Mouse (Mus musculus) adrenal gland, postnatal 25 days (tissue): ENCODE measurements around the gene Tiam1. TPM values are rescaled to one million over a fixed set of nuclear protein-coding genes. Genes with fewer than 3 reads are reported as not detected.

Experiments
- DNase-seq: peaks from one replicate; pipeline ENCODE4 v3.0.0; 2021; ENCODE audit warnings: mixed read lengths
- total RNA-seq: library from RNA; stranded (reverse); gene quantifications from 2 replicates; pipeline ENCODE4 v1.2.3, GENCODE M21; 2021

Gene Tiam1
- total RNA-seq, 1 experiment from 2014 or later = 80.4 TPM

- DNase-seq = no peak
These were observed 267.5 kb downstream of the Tiam1 start for GRCm38 (mm10) chr16:89876079-89876478.

GRCm38 (mm10) chr16:89874012-89874704, 269.4 kb downstream of the Tiam1 start:
- no peak for DNase-seq

- DNase-seq = no peak
These were observed 271.3 kb downstream of the Tiam1 start for GRCm38 (mm10) chr16:89872011-89872942.

- no peak for DNase-seq
These were observed 272.2 kb downstream of the Tiam1 start for GRCm38 (mm10) chr16:89871382-89871781.

DNA sequence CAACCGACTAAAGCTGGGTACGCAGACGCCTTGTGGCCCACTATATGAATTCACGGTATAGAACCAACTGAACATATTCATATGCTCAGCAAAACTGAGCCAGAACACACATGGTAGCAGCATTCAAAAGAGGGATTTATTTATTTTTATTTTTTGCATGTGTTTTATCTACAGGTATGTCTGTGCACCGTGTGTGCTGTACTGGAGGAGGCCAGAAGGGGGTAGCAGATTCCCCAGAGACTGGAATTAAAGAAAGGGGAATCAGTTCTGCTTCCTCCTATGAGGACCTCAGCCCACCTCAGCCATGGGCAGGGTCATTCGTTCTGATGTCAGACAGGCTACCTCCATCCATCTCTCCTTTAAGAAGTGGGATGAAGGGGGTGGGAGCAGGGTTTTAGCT, 273.5 kb downstream of the Tiam1 start:
- DNase-seq = no peak

- no peak for DNase-seq
These were observed 275.1 kb downstream of the Tiam1 start for GRCm38 (mm10) chr16:89868502-89868901.

GRCm38 (mm10) chr16:89867212-89867829, 276.2 kb downstream of the Tiam1 start:
- no peak for DNase-seq

DNA sequence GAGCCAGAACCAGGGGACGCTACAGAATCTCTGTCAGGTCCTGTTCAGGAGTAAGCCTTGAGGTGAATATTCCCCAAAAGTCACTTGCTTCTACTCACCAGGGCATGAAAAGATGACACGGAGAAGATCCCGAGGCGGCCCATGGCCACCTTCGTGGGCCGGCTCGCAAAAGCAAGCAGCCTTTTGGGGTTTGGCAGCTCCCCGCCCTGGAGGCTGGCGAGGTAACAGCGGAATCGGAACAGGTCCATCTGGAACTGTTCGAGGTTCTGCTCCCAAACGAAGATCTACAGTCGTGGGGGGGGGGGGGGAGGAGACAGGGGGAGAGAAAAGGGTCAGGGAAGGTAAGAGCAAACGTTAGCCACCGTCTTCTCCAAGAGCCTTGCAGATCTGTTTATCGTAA, 278.4 kb downstream of the Tiam1 start:
- no peak for DNase-seq

DNA sequence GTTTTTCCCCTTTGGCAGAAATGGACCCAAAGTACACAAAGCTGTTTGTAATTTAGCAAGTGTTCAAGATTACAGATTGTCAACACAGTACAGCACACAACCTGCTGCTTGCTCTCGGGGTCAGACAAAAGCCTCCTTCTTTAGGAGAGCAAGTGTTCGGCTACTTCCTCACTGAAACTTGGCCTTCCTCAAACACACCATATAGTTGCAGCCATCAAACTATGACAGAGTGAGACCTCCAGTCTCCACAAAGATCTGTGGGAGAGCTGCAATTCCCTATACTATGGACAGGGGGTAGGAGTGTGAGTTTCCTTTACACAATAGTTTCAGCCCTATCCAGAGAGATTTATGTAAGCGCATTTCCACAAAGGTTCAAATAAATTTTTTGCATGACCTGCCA, 278.9 kb downstream of the Tiam1 start:
- no peak for DNase-seq

DNA sequence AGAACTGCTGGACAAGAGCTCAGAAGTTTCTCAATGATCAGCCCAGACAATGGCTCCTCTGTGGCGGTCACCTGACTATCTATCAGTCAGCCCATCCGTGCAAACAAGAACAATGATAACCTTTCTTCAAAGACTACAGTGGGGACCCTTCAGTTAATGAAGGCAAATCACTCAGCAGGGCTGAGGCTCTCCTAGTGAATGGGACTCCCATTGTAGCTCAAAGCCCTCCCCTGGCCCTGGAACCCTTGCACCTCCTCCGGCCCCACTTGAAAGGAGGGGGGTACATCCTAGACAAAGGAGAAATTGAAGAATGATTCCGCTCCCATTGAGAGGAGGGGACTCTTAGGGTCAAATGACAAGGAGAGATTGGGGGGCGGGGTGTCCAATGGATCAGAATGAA, 280.3 kb downstream of the Tiam1 start:
- DNase-seq = no peak

DNA sequence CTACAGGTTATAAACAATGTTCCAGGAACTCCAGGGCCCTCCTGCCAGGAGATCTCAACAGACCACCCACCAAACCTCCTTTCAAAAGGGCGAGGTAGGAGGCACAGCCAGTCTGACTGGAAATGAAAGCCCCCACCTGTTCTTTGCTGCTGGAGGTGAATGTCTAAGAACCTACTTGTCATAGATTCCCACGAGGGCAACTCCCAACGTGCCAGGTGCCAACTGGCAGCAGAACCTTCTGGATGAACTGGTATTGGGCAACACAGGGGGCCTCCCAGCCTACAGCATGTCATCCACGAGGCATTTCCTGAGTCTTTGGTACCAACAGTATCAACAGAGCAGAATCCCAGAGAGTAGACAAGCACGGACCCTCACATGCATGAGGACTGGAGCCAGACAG, 282.0 kb downstream of the Tiam1 start:
- no peak for DNase-seq

GRCm38 (mm10) chr16:89860708-89861107, 282.9 kb downstream of the Tiam1 start:
- DNase-seq = no peak

- no peak for DNase-seq
These were observed 285.9 kb downstream of the Tiam1 start for GRCm38 (mm10) chr16:89857666-89858065.

DNA sequence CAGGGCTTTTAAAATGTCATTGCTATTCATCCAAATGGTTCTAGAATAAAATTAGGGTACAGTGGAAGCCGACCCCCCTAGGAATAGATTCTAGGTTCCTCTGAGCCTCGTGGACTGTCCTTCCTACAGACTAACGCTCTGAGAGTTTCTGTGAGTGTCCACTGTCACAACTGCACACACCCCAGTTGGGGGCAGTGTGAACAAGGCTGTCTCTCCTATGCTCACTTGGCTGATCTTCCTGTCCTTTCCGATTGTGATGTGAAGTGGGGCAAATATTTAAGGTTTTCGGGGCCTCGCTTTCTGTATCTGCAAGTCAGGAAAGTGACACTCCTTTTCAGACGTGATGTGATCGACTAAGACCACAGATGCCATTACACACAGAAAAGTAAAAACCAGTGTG, 288.8 kb downstream of the Tiam1 start:
- no peak for DNase-seq

DNA sequence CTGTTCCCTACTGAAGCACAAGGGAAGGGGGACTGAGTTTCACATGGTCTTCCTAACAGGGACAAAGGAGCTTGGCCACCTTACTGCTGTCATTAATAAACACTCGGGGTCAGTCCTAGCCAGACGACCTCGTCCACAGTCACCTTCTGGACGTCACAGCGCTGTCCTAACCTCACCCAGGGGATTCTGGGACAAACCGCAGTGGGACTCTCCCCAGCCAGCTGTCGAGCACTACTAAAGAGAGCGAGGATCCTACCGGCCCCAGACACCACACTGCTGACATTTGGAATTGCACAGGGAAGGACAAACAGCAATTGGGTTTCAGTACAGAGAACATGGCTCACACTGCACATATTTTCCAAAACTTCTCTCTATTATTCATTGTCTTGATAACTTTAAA, 292.2 kb downstream of the Tiam1 start:
- no peak for DNase-seq

DNA sequence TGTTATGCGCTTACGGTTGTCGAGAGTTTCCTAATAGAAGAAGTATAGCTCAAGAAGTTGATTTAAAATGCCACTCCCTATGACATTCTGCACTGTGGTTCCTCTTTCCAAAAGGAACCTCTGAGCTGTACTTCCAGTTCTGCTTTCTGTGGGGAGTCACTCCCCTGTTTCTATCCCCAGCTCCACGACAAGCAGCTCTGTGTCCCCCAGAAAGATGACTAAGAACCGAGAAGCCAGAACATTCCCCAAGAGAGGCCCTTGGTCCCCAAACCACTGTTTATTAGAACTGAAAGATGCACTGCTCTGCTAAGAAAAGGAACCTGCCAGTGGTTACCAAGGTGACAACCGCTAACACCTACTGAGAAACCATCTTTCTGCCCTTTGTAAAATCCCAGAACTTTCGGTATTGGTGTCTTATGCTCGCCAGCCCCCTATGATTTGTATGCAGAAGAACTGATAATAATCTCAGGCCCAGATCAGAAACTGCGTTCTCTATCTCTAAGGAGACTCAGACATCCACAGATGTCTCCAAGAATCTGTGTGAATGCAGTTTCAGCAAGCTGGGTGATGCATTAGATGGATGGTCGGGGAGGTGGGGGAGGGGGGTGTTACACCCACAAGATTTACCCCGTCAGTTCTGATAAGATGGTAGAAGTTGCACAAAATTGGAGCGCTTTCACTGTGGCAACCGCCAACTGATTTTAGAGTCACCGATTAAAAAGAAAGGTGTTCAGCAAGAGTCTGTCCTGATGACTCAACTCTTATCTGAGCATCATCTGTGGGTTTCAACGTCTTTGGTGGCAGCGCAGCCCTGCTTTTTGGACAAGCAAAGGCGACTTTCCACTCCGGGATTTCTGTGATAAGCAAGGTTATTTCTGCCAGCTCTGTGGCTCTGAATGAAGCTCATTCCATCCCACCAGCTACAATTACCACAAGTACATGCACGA, 294.6 kb downstream of the Tiam1 start:
- no peak for DNase-seq

DNA sequence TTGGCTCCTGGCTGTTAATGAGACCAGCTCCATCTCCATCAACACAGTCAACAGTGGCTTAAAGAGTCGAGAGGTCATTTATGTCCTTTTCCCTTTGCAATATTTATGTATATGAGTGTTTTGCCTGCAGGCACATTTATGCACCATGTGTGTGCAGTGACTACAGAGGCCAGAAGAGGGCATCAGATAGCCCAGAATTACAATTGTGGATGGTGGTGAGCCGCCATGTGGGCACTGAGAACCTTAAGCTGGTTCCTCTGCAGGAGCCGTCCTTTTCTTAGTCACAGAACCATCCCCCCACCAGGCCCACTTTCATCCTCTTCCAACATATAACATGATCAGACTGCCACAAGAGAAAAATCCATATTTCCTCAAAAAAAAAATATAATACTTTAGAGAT, 295.4 kb downstream of the Tiam1 start:
- DNase-seq = no peak

DNA sequence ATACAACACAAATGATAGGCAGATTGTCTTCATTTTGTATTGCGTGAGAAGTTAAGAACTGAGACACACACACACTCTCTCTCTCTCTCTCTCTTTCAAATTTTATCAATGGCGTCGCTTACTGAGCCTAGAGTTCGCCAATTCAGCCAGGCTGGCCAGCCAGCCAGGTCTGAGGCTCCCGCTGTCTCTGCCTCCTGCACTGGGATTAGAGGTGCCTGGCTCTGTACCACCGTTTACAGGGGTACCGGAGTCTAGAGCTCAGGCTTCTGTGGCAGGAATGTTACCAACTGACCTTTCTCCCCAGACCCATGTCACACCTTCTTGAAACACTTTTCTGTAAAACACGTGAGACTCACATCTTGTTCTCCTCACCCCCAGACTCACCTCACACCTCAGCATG, 298.1 kb downstream of the Tiam1 start:
- DNase-seq = no peak

DNA sequence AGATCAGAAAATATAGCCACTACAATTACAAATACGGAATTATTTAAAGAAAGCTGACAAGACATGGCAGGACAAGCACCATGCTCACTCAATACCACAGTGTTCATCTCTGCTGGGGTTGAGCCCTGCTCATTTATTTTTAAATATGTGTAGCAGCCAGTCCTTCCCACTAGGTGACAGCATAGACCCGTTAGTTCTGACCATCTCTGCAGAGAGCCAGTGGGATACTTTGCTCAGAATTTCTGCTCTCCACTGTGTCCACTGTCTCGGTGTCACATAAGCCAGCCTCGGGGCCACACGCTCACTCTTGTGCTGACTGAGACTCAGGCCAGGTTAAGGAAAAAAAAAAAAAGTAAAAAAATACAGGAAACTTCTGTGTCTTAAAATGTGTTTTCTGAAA, 299.0 kb downstream of the Tiam1 start:
- DNase-seq = no peak

DNA sequence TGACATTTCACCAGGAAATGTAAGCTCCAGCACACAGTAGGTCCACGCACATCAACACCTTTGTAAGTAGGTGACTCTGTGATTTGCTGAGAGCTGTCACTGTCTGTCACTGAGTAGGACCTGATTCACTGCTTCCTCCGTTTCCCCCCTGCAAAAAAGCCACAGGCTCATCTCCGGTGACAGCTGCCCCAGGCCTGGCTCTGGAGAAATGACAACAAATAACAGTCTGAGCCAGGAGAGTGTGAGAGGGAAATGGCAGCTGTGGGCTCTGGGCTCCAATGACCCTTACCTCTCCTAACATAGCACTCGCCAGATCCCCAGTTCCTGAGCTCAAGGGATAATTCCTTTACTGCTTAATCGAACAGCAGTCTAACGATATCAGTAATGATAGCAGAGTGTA, 301.7 kb downstream of the Tiam1 start:
- DNase-seq = no peak

DNA sequence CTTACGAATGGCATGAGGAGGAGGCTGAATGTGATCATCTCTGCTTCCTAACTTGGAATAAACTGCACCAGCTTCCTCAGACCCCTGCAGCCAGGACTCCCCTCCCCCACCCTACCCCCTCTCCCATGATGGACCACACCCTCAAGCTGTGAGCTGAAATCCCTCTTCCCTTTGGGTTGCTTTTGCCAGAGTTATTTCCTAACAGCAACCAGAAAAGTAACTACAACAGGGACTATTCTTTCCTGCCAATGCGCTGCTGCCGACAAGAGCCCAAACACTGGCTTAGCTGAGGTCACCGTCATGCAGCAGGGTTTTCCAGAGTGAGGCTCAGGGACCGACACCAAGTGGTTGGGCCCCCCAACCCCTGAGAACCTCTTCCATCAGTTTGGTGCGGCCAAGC, 303.2 kb downstream of the Tiam1 start:
- DNase-seq = no peak

DNA sequence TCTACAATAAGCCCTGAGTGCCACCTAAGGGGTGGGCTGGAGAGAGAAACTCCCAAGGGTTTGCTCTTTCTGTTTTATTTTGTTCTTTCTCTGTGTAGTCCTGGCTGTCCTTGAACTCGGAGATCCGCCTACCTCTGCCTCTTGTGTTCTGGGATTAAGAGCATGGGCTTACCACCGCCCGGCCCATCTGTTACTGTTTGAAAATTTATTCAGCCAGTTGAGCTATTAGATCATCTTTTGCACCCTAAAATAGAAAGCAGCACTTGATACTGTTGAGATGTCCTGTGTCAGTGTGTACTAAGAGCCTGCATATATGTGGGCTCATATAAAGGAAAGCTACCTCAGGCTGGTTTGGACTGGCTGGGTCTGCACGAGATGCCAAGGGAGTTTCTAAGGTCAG, 303.7 kb downstream of the Tiam1 start:
- no peak for DNase-seq
